Mouse (Mus musculus): Measurements from ENCODE around the gene Baat.
"Not testable (repeated sequence)": the region's sequence is repeated elsewhere in the genome, so short reads cannot be mapped to it uniquely, and the experiment has no call there.

The Baat gene

GRCm38 (mm10) chr4:49485442-49485841 is 20.9 kb downstream of the Baat start:
- DNase-seq (ENCODE audit: low spot score in 2 of 2) = no peak

- no peak for DNase-seq (ENCODE audit: low spot score in 2 of 2)
Observed at GRCm38 (mm10) chr4:49480896-49481295, 25.5 kb downstream of the Baat start.

- DNase-seq (ENCODE audit: low spot score in 2 of 2) = no peak
Observed at GRCm38 (mm10) chr4:49480104-49480760, 26.1 kb downstream of the Baat start.

GRCm38 (mm10) chr4:49479035-49479434 is 27.3 kb downstream of the Baat start:
- DNase-seq (ENCODE audit: low spot score in 2 of 2) = not testable (repeated sequence)

- DNase-seq (ENCODE audit: low spot score in 2 of 2) = no peak
Observed at GRCm38 (mm10) chr4:49478118-49478877, 28.1 kb downstream of the Baat start.

GRCm38 (mm10) chr4:49474583-49474982 is 31.8 kb downstream of the Baat start:
- DNase-seq (ENCODE audit: low spot score in 2 of 2) = no peak

GRCm38 (mm10) chr4:49473435-49474100 is 32.8 kb downstream of the Baat start, which contains the start of gene Acnat1:
TSS of gene Acnat1 (minus strand) at chr4:49473912.
- DNase-seq (ENCODE audit: low spot score in 2 of 2) = no peak

- DNase-seq (ENCODE audit: low spot score in 2 of 2) = no peak
Observed at GRCm38 (mm10) chr4:49469435-49470151, 36.8 kb downstream of the Baat start.

- DNase-seq (ENCODE audit: low spot score in 2 of 2) = no peak
Observed at GRCm38 (mm10) chr4:49467360-49467759, 39.0 kb downstream of the Baat start.

GRCm38 (mm10) chr4:49456171-49456570 is 50.2 kb downstream of the Baat start:
- DNase-seq (ENCODE audit: low spot score in 2 of 2) = no peak

GRCm38 (mm10) chr4:49451848-49452551 is 54.4 kb downstream of the Baat start:
- DNase-seq (ENCODE audit: low spot score in 2 of 2) = no peak

GRCm38 (mm10) chr4:49451133-49451847 is 55.1 kb downstream of the Baat start:
- DNase-seq (ENCODE audit: low spot score in 2 of 2) = not testable (repeated sequence)
